Mouse (Mus musculus) stomach, postnatal 0 days (tissue): Measurements from ENCODE around the gene Hoxa13.

Experiments
- CTCF ChIP-seq: IDR thresholded peaks from 2 replicates; pipeline ENCODE4 v1.5.1; 2016; ENCODE audit warnings: antibody characterized with exemption, low read depth, mild to moderate bottlenecking, moderate library complexity
- EP300 ChIP-seq: optimal IDR thresholded peaks from 2 replicates; pipeline ENCODE3; 2016; ENCODE audit warnings: antibody characterized with exemption

DNA sequence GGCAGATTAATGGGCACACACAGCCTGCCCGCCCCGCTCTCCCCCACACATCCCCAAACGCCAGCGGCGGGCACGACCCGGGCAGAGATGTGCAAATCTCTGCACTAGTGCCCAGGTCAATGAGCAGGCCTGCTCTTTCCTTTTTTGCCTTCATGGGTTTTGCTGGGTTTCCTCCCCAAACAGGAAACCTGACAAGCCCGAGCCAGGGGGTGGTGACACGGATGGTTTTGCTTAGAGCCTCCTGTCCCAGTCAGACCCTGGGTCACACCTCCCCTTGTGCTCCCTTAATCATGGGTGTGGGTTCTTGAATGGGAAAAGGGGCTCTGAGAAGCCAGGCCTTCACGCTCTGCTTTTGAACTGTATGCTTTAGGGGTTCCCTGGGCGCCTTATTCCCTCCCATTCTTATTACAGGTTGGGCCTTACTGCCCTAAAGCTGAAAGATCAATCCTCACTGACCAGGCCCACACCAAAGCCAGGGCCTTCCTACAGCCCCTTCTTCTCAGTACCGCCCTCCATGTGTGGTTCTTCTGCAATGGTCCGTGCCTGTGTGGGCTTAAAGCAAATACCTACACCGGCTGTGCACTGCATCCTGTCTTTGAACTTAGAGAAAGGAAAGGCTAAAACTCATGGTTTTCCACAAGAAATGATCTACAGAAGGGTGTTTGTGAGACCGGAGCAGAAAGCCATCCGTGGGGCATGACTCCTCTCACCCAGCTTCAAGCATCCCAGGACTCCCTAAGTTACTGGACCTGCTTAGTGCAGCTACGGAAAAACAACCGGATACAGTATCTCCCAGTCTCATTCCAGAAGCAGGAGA is 51.6 kb downstream of the Hoxa13 start:
- TF ChIP-seq CTCF = no peak
- TF ChIP-seq EP300 = no peak
